Mouse (Mus musculus) lung, postnatal 0 days (tissue): ENCODE results near the gene Tbx5. TPM values are rescaled to one million over a fixed set of nuclear protein-coding genes. Genes with fewer than 3 reads are reported as not detected.

ENCODE experiments used
- ATAC-seq: fragments of 200-750 bp; cut with Nextera tagmentation; 2 replicates; pipeline ENCODE4 v1.8.0; 2017; ENCODE audit warnings: moderate library complexity
- DNase-seq: peaks from one replicate; pipeline ENCODE4 v3.0.0-alpha.2; 2016; ENCODE audit warnings: low spot score
- H3K27ac ChIP-seq: fragments of 300-500 bp; sonication (generic); 2 replicates; pipeline ENCODE4 v1.5.1; 2014; ENCODE audit warnings: antibody characterized with exemption, mild to moderate bottlenecking, low read length, mixed read lengths
- H3K27me3 ChIP-seq: fragments of 300-500 bp; sonication (generic); replicated peaks from 2 replicates; pipeline ENCODE4 v1.6.1; 2014; ENCODE audit warnings: low read length, mixed read lengths; ENCODE audit not compliant: insufficient read depth
- H3K36me3 ChIP-seq: fragments of 300-500 bp; sonication (generic); 2 replicates; pipeline ENCODE4 v1.6.1; 2014; ENCODE audit warnings: low read length, mixed read lengths; ENCODE audit not compliant: insufficient read depth
- H3K4me1 ChIP-seq: fragments of 300-500 bp; sonication (generic); 2 replicates; pipeline ENCODE4 v1.6.1; 2014; ENCODE audit warnings: antibody characterized with exemption, low read depth, low read length, mixed read lengths; ENCODE audit not compliant: insufficient read depth
- H3K4me2 ChIP-seq: fragments of 300-500 bp; sonication (generic); replicated peaks from 2 replicates; pipeline ENCODE4 v1.6.1; 2014; ENCODE audit warnings: low read depth, mild to moderate bottlenecking, low read length, moderate library complexity, mixed read lengths
- H3K4me3 ChIP-seq: fragments of 300-500 bp; sonication (generic); 2 replicates; pipeline ENCODE4 v1.5.1; 2014; ENCODE audit warnings: low read depth, low read length
- H3K9ac ChIP-seq: fragments of 300-500 bp; sonication (generic); replicated peaks from 2 replicates; pipeline ENCODE4 v1.6.1; 2014; ENCODE audit warnings: low read depth, mild to moderate bottlenecking
- H3K9me3 ChIP-seq: fragments of 300-500 bp; sonication (generic); 2 replicates; pipeline ENCODE4 v1.6.1; 2016; ENCODE audit warnings: low read length, mixed read lengths
- CTCF ChIP-seq: IDR thresholded peaks from 2 replicates; pipeline ENCODE4 v1.5.1; 2016; ENCODE audit warnings: antibody characterized with exemption, mild to moderate bottlenecking
- EP300 ChIP-seq: IDR thresholded peaks from 2 replicates; pipeline ENCODE4 v1.6.1; 2016; ENCODE audit warnings: antibody characterized with exemption, mild to moderate bottlenecking, control low read depth
- WGBS: fragments of 180-500 bp; shearing (Covaris S2); extraction: QIAGEN DNeasy Blood & Tissue Kit; methylation state at CpG from one replicate; pipeline ENCODE4 v1.1.7; 2014; 5-methylcytosine and 5-hydroxymethylcytosine counted together
- polyA plus RNA-seq: library from polyadenylated mRNA; unstranded; fragments of >200 nt; fragmentation: Nextera tagmentation; extraction: Ambion mirVana; gene quantifications from 2 replicates; pipeline ENCODE4 v1.2.1, GENCODE M21; 2015

Tbx5 gene
- polyA plus RNA-seq, 1 experiment from 2014 or later, result 25.3 TPM

DNA sequence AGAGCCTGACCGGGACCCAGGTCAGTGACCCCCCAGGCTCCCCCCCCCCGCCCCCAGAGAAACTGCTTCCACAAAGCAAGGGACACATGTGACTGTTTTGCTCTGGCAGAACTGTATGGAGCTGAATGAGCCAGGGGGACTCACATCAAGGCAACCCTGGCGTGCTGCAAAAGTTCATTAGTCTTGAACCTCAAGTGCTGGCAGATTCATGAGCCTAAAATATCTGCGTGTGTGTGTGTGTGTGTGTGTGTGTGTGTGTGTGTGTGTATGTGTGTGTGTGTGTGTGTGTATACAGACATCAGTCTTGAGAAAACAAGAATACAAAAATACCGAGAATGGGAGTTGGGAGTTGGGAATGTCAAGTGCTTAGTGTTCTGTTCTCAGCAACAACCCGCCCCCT, 5.1 kb upstream of the Tbx5 start:
- H3K27ac ChIP-seq, result no peak overlapping the region
- H3K36me3 ChIP-seq, result no peaks in the 10 kb centered on the region
- peaks cover 10% of the 10 kb centered on the region; the same call in 1 of the 2 replicates for H3K27me3 ChIP-seq
- TF ChIP-seq CTCF (no peak), EP300 (no peak)
- no peak for ATAC-seq
- no peaks in the 10 kb centered on the region for H3K4me1 ChIP-seq
- no peaks in the 10 kb centered on the region for H3K9me3 ChIP-seq
- H3K9ac ChIP-seq, result no peak overlapping the region
- H3K4me3 ChIP-seq, result no peak overlapping the region
- 37% methylated on average over 6 of the region's 6 CpGs for WGBS
- no peak overlapping the region for H3K4me2 ChIP-seq
- DNase-seq, result no peak

DNA sequence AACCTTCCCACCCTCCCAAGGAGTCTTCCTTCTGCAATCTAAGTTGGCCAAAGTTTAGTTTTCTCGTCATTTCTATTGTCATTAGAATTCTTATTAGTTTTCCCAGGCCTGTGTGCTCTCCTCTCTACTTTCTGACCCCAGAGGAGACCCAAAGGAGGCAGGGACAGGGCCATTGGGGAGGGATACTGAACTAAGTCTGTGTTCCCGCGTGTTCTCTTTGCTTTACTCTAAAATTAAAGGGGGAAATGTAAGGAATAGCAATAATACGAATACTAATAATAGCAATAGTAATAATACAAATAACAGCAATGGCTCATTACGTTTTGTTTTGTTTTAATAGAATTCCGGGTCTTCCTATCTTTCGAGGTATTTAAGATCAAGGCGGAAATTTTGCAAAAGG, 1.9 kb upstream of the Tbx5 start:
- WGBS, result 11% methylated on average over 8 of the region's 8 CpGs

GRCm38 (mm10) chr5:119831201-119831771, 1.2 kb upstream of the Tbx5 start:
- H3K27ac ChIP-seq, result peak overlapping the region; percentile 87
- peak overlapping the region; percentile 67 for H3K4me2 ChIP-seq
- no peaks in the 10 kb centered on the region for H3K4me1 ChIP-seq
- TF ChIP-seq CTCF, result no peak
- no peak for TF ChIP-seq EP300
- WGBS, result under 1% methylated on average over 33 of the region's 33 CpGs
- peak overlapping the region; percentile 71 for H3K9ac ChIP-seq
- no peaks in the 10 kb centered on the region for H3K36me3 ChIP-seq
- DNase-seq (no peak), ATAC-seq (peak; percentile 23)
- H3K4me3 ChIP-seq, result peak overlapping the region; percentile 58
- H3K27me3 ChIP-seq, result peaks cover 10% of the 10 kb centered on the region; the same call in 1 of the 2 replicates
- H3K9me3 ChIP-seq, result no peaks in the 10 kb centered on the region

More for the DNA sequence above, 1.9 kb upstream of the Tbx5 start:
- H3K9ac ChIP-seq, result peak overlapping the region; percentile 71
- peak overlapping the region; percentile 67 for H3K4me2 ChIP-seq
- no peaks in the 10 kb centered on the region for H3K4me1 ChIP-seq
- H3K27ac ChIP-seq, result peak overlapping the region; percentile 87
- no peaks in the 10 kb centered on the region for H3K36me3 ChIP-seq
- H3K9me3 ChIP-seq, result no peaks in the 10 kb centered on the region
- peaks cover 10% of the 10 kb centered on the region; the same call in 1 of the 2 replicates for H3K27me3 ChIP-seq
- TF ChIP-seq CTCF (no peak), EP300 (no peak)
- H3K4me3 ChIP-seq, result peak overlapping the region; percentile 58
- ATAC-seq (no peak), DNase-seq (no peak)

DNA sequence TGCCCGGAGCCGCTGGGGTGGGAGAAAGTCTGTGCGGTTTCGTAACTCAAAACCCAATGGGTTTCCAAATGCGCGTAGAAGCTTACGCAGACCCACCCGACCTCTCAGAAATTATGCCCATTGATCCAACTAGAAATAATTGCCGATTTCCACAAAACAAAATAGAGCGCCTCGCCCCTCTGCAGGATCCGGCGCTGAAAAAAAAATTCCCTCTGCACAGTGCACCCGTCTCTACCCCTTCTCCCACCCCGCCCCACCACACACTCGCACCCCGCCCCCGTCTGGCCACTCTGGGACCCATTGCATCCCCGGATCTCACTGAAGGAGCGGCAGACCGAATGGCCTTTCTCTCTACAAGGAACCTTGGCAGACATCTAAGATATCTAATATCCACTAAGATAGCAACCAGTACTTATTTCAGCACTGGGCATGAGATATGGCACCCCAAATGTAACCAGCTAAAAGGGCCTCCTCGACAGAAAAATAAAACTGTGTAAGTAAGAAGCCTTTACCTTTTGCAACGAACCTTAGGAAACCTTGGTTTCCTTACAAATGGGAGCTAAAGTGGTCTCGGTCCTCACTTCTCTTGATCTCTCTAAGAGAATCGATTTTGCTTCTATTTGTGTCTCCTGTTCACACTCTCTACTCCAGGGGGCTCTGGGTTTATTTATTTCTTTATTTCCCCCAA, 533 bp upstream of the Tbx5 start:
- Histone ChIP-seq H3K9me3 (no peaks in the 10 kb centered on the region), H3K4me3 (peak overlapping the region; percentile 58), H3K9ac (peak overlapping the region; percentile 71), H3K4me1 (no peaks in the 10 kb centered on the region), H3K27ac (peak overlapping the region; percentile 87), H3K36me3 (no peaks in the 10 kb centered on the region), H3K27me3 (peaks cover 13% of the 10 kb centered on the region), H3K4me2 (peak overlapping the region; percentile 67)
- DNase-seq, result peak; percentile 72
- peak; percentile 55 for ATAC-seq
- TF ChIP-seq CTCF (0 out of 2 replicates have a peak, but pooled peaks have one; percentile 7), EP300 (no peak)
- WGBS, result under 1% methylated on average over 25 of the region's 25 CpGs

GRCm38 (mm10) chr5:119833223-119834030, 959 bp downstream of the Tbx5 start:
- TF ChIP-seq CTCF (no peak), EP300 (no peak)
- H3K27me3 ChIP-seq, result peaks cover 19% of the 10 kb centered on the region
- no peaks in the 10 kb centered on the region for H3K9me3 ChIP-seq
- H3K9ac ChIP-seq, result peak overlapping the region; percentile 71
- WGBS, result 12% methylated on average over 8 of the region's 8 CpGs
- peak overlapping the region; percentile 87 for H3K27ac ChIP-seq
- no peaks in the 10 kb centered on the region for H3K4me1 ChIP-seq
- H3K36me3 ChIP-seq, result no peaks in the 10 kb centered on the region
- peak overlapping the region; percentile 67 for H3K4me2 ChIP-seq
- ATAC-seq (no peak), DNase-seq (no peak)
- H3K4me3 ChIP-seq, result peak overlapping the region; percentile 58

DNA sequence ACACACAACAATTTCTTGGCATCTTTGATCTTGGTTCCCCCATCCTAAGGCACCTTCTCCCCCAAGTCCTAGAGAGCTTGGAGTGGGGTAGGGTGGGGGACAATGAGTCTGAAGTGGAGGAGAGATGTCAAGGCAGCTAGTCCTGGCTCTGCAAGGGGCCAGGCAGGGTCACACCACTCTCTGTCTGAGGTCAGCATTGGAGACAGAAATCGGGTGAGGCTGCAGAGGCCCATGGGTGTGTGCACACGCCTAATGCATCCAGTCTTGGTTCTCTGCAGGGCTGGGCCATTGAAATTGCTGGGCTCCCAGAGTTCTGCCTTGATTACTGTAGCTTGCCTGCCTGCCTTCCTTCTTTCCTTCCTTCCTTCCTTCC, 1.5 kb downstream of the Tbx5 start:
- peak overlapping the region; percentile 71 for H3K9ac ChIP-seq
- H3K4me1 ChIP-seq, result no peaks in the 10 kb centered on the region
- H3K27ac ChIP-seq, result peak overlapping the region; percentile 87
- H3K4me3 ChIP-seq, result peak overlapping the region; percentile 58
- peaks cover 18% of the 10 kb centered on the region for H3K27me3 ChIP-seq
- DNase-seq, result no peak
- H3K36me3 ChIP-seq, result no peaks in the 10 kb centered on the region
- H3K9me3 ChIP-seq, result no peaks in the 10 kb centered on the region
- TF ChIP-seq CTCF (no peak), EP300 (no peak)
- 3% methylated on average over 2 of the region's 2 CpGs for WGBS
- peak; percentile 13; the same call in 1 of the 2 replicates for ATAC-seq
- H3K4me2 ChIP-seq, result peak overlapping the region; percentile 67
